Mouse (Mus musculus): ENCODE results near the gene Arhgap20. TPM values are rescaled to one million over a fixed set of nuclear protein-coding genes. Genes with fewer than 3 reads are reported as not detected.
A peak's percentile ranks its signal among the peaks of the same experiment; 100 is the strongest.

Arhgap20 gene
- total RNA-seq (2021) (1 to 10 TPM; 1.8 to 2.2 TPM), polyA plus RNA-seq (2012; rRNA removed) (0.47 and 0.56 TPM in 2 replicates)
- long read RNA-seq, partial matches to known transcripts, result 1 of 1 reads
- long read RNA-seq, other reads (novel, unspliced or antisense), result 0 of 1 reads

DNA sequence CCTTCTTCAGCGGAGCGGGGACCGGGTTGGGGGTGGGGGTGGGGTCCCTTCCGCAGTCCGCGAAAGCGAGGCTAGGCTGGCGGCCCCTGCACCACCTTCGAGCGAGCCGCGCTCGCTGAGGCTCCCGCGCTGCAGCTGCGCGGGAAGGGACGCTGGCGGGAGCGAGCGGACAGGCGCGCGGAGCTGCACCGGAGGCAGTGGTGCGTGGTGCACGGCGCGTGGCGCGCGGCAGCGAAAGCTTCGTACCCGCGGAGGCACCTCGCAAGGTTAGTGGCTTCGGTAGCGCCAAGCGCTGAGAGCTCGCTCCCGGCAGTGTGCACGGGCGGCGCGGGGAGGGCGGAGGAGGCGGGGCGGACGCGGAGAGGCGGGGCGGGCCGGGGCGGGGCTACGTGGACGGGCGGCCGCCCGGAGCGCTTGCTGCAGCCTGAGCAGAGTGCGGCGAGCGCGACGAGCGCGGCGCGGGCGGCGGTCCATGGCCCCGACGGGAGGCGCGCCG lies at the start of gene Arhgap20:
Gene Arhgap20 (plus strand): TSS at position 417 of the 496 bp plus-strand sequence.
- peak; percentile 89 for DNase-seq

GRCm38 (mm10) chr9:51718793-51719192 lies 46.3 kb upstream of the Arhgap20 start:
- DNase-seq, result no peak

- peak; percentile 78 for DNase-seq
Observed at GRCm38 (mm10) chr9:51727960-51728359, 37.2 kb upstream of the Arhgap20 start.

GRCm38 (mm10) chr9:51735180-51736034 lies 29.7 kb upstream of the Arhgap20 start:
- DNase-seq, result peak; percentile 14

DNA sequence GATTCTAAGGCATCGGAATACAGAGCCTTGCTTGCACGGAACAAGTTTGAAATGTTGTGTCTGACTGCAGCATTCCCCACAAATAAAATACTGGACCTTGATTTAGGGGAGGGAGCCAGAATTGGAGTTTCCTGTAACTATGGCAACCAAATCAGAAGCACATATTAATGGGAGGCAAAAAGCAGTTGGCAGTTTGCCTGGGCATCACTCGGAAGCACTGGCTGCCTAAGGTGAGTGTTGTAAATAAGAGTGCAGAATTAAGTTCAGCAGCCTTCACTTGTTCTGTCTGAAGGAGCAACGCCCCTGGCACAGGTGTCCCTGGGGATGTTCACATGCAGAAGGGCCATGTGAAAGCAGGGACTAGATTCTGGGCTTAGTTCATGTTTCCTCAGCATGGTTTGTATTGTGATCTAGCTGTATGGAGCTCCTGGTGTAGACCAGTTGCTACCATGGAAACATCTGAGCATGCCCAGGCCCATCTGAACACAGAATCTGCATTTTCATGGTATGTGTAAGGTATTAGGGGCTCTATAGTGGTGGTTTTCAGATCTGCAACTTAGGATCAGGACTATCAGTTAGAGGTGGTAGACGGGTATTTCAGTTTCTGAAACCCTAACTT lies 28.3 kb upstream of the Arhgap20 start:
- DNase-seq, result no peak

- no peak for DNase-seq
Observed at GRCm38 (mm10) chr9:51738349-51738748, 26.8 kb upstream of the Arhgap20 start.

DNA sequence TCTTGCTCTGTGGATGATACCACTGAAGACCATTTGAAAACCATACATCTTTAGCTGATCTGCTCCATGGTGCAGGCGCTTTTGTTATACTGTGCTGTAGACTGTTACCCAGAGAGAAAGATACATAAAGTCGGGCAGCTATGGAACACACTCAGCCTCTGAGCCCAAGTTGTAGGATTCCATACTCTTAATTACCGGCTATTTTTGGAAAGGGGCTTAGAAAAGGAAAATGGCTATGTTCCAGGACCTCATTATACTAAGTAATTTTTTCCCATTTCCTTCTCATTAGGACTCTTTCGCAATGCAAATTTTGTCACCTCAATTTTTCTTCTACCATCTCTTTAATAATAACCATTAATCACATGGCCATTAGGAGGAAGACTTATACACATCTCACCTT lies 25.3 kb upstream of the Arhgap20 start:
- DNase-seq, result no peak

DNA sequence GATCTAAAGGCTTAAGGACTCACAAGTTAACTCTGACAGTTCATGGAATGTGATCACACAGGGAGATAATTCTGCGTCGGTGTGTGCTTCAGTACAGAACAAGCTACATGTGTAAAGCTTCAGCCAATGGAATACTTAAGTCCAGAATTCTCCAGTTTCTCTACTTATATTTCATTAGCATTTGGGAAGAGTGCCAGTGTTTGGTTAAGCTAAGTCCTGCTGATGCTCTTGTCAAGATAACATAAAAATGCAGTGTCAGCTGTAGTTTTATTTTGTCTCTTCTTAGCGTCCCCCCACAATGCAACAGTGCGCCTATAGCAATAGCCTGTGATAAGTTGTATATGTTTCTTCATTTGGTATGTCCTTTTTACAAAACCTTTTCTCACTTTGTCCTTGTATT lies 15.0 kb upstream of the Arhgap20 start:
- no peak for DNase-seq

DNA sequence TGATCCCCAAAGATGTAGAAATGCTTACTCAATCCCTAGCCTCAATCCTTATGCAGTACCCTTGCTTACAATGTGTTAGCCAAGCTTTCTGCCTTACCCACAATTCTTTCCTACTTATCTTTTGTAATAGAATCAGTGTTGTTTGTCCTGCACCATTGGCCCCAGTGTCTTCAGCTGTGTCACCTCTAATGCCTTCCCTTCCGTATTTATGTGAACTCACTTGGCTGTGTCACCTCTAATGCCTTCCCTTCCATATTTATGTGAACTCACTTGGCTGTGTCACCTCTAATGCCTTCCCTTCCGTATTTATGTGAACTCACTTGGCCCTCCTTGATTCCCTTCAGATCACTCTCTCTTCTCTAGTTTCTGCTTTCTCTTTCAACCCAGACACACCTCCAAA lies 4.1 kb upstream of the Arhgap20 start:
- no peak for DNase-seq

DNA sequence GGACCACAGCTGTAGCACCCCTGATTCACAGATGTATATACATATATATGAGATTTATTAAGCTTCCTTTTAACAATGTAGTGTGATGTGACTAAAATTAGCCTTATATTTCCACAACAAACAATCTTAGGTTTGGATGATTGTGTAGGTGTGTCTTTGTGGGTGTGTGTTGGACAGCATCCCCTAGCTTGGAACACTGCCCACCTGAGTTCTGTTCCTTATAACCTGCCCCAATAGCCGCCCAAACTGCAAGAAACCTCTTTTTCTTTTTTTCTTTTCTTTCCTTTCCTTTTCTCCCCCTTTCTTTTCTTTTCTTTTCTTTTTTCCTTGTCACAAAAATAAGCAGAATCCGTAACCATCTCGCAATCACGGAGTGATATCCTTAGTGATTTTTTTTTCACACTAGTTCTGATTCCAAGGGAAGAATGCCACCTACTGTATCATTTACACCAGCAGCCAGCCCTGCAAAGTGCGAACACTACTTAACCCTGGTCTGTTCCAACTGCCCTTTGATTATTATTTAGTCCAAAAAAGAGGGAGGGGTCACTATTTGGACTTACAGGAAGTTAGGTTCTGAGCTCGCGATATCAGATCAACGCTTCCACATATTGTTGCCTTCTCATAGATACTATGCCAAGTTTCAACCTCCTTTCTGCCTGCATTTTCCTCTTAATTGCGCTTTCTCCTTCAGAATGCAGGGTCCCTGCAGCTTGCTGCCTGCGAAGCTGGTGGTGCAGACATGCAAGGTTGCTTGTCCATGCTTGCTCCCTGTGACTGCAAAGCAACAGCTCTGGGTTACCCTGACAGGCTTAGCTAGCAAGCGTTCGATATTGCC lies 879 bp upstream of the Arhgap20 start:
- no peak for DNase-seq

DNA sequence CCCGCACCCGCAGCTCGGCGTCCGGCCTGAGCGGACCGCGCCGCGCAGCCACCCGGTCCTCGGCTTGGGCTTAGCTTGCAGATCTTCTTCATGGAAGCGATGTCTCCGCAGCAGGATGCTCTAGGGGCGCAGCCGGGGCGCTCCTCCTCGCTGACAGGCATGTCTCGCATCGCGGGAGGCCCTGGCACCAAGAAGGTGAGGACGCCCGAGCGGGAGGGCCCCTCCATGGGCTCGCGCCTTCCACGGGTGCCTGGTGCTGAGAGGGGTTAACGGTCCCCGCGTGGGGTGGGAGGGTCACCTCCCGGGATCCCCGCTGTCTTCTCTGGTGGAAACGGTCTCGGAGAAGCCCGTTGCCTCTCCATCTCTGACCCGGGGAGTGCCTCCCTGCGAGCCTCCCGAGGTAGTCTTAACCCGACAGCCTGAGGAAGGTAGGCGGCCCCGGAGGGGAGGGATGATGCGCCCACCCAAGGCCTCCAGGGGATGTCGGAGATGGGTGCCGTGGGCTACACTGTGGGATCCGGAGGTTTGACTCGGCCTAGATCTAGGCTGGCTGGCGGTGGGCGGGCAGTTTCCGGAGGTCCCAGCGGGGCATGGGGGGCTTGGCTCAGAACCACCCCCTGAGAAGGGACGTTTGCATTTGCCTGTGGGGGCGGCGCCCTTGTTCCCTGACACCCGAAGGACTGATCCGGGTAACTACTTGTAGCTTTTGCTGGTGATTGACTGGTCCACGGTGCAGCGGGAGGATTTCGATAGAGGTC lies 459 bp downstream of the Arhgap20 start:
- DNase-seq, result peak; percentile 55

GRCm38 (mm10) chr9:51766175-51767062 lies 1.3 kb downstream of the Arhgap20 start:
- DNase-seq, result peak; percentile 24

DNA sequence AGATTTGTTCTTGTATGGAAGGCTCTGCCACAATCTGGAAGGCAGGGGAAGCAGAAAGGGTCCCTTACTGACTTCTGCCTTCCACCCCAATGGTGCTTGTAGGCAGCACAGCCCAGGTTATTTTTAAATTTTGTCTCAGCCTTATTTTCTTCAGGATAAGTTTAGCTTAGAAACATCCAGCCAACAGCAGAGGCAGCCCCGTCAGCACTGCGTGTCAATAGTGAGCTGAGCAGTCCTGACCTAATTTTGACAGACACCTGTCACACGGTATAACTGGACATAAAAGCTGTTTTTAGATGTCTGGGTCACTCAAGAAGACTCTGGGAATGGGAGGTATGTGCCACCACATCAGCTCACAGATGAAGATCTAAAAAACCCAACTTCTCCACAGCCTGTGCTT lies 9.1 kb downstream of the Arhgap20 start:
- DNase-seq, result no peak

DNA sequence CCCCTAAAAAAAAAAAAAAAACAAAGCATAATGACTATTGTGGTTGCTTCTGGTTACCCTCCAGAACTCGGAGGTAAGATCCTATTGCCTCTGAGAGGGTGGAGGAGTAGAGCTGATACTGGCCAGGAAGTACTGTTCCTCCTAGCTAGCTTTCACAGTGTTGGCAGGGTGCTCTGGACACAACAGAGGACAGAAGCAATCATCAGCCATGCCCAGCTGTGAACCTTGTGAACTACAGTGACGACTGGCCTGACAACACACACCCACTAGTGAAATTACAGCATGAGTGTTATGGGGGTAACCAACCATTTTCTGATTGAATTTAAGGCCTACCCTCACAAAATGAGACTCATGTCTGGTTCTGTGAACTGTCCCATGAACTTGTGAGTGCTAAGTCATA lies 11.3 kb downstream of the Arhgap20 start:
- no peak for DNase-seq

GRCm38 (mm10) chr9:51777180-51777579 lies 12.0 kb downstream of the Arhgap20 start:
- peak; percentile 33 for DNase-seq

GRCm38 (mm10) chr9:51779232-51779631 lies 14.1 kb downstream of the Arhgap20 start:
- DNase-seq, result no peak

- no peak for DNase-seq
Observed at GRCm38 (mm10) chr9:51781092-51781491, 16.0 kb downstream of the Arhgap20 start.

DNA sequence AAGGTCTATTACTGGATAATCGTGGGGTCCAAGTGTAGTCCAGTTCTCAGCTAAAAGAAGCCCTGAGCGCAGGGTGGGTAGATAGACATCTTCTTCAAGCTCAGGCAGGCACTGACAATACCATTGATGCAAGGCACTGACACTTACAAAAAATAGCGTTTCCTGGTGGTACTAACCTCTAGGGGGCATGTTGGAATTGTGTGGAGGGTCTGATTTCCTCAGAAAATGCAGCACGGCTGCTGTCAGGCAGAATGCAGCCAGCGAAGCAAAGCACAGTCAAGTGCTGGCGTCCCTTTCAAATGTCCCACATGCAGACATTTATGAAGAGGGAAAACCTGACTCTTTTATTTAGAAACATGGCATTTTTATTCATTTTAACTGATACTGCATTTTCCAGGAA lies 22.2 kb downstream of the Arhgap20 start:
- no peak for DNase-seq

- no peak for DNase-seq
Observed at GRCm38 (mm10) chr9:51788466-51788865, 23.3 kb downstream of the Arhgap20 start.

- no peak for DNase-seq
Observed at GRCm38 (mm10) chr9:51795206-51795605, 30.1 kb downstream of the Arhgap20 start.
